Mouse (Mus musculus) G1E (cell line): ENCODE results near the gene Cacng2.

ENCODE experiments used
- CTCF ChIP-seq: IDR thresholded peaks from 2 replicates; pipeline ENCODE4 v1.5.1; 2012; ENCODE audit warnings: low read depth, low read length, inconsistent platforms, mixed read lengths
- POLR2AphosphoS5 ChIP-seq: IDR thresholded peaks from 2 replicates; pipeline ENCODE4 v1.6.1; 2012; ENCODE audit warnings: low read depth, low read length, inconsistent platforms; ENCODE audit not compliant: insufficient replicate concordance

- no peak for TF ChIP-seq CTCF
- no peak for TF ChIP-seq POLR2AphosphoS5
Observed at GRCm38 (mm10) chr15:78134606-78135005, 14.8 kb upstream of the Cacng2 start.
